Mouse (Mus musculus) CD8-positive naive resting alpha-beta T cell, adult 2 months (primary cell): ENCODE results near the gene Foxs1.

Experiments used
- DNase-seq, 2 experiments: peaks; one replicate each; pipeline ENCODE4 v3.0.0; 2022; ENCODE audit warnings: low read depth in 2 of 2, low spot score in 2 of 2

The Foxs1 gene

GRCm38 (mm10) chr2:152933048-152933447 lies at the start of gene Foxs1:
Gene Foxs1, minus strand, starts transcription at chr2:152933208.
- DNase-seq, result no peak

GRCm38 (mm10) chr2:152976991-152977390 lies 44.0 kb upstream of the Foxs1 start:
- DNase-seq, result no peak

- DNase-seq, result no peak
These were observed 32.5 kb upstream of the Foxs1 start for GRCm38 (mm10) chr2:152965555-152965954.

GRCm38 (mm10) chr2:152962091-152962793 lies 29.2 kb upstream of the Foxs1 start, which contains the start of gene Ttll9:
Gene Ttll9, plus strand, starts transcription at chr2:152962485.
- peak in 1 of 2 experiments; percentile 7 for DNase-seq

GRCm38 (mm10) chr2:152958116-152958515 lies 25.1 kb upstream of the Foxs1 start:
- no peak for DNase-seq

- no peak for DNase-seq
These were observed 19.1 kb upstream of the Foxs1 start for GRCm38 (mm10) chr2:152951850-152952720.

GRCm38 (mm10) chr2:152951065-152951849 lies 18.2 kb upstream of the Foxs1 start, which contains the start of gene Dusp15:
Gene Dusp15, minus strand, starts transcription at chr2:152951698.
- no peak for DNase-seq

- DNase-seq, result no peak
These were observed 17.5 kb upstream of the Foxs1 start for GRCm38 (mm10) chr2:152950358-152951064.

- DNase-seq, result no peak
These were observed 15.5 kb upstream of the Foxs1 start for GRCm38 (mm10) chr2:152948438-152949020.

GRCm38 (mm10) chr2:152947098-152947497 lies 14.1 kb upstream of the Foxs1 start:
- DNase-seq, result no peak

- DNase-seq, result no peak
These were observed 11.0 kb upstream of the Foxs1 start for GRCm38 (mm10) chr2:152944013-152944412.

GRCm38 (mm10) chr2:152943568-152943967 lies 10.6 kb upstream of the Foxs1 start:
- no peak for DNase-seq

GRCm38 (mm10) chr2:152942898-152943515 lies 10.0 kb upstream of the Foxs1 start:
- no peak for DNase-seq

GRCm38 (mm10) chr2:152941776-152942175 lies 8.8 kb upstream of the Foxs1 start:
- DNase-seq, result no peak

GRCm38 (mm10) chr2:152941106-152941505 lies 8.1 kb upstream of the Foxs1 start:
- no peak for DNase-seq

- peak; percentile 10 to 50 for DNase-seq
These were observed 6.8 kb upstream of the Foxs1 start for GRCm38 (mm10) chr2:152939846-152940245.

- DNase-seq, result no peak
These were observed 606 bp upstream of the Foxs1 start for GRCm38 (mm10) chr2:152933614-152934013.

GRCm38 (mm10) chr2:152931456-152932160 lies 1.4 kb downstream of the Foxs1 start:
- no peak for DNase-seq

GRCm38 (mm10) chr2:152930276-152930675 lies 2.7 kb downstream of the Foxs1 start:
- no peak for DNase-seq
